Mouse (Mus musculus) adrenal gland, postnatal 25 days (tissue): ENCODE measurements at regions not wholly inside any gene's neighbourhood (a gene's known extent, or its start where the extent isn't known, plus 50 kb on each side); places are given as distances from the start of the nearest gene placed in this dataset.

Experiments used
- DNase-seq: peaks from one replicate; pipeline ENCODE4 v3.0.0; 2021; ENCODE audit warnings: mixed read lengths

DNA sequence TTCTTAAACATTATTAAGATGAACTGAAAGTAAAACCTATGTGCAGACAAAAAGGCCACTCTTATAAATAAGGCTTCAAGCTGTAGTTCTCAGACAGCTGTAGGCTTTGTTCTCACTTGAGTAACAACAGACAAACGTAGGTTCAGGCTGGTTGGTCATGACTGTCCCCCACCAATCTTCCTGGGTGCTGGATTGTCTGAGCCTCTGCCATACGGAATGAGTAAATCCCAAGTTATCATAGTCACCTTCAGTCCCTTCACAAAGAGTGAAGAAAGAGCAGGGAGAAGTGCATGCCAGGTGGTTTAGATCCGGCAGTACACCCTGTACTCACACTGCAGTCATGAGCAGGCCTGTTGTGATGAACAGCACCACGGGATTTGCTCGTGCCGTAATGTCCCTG is 69.0 kb upstream of the Fndc3a start:
- no peak for DNase-seq

DNA sequence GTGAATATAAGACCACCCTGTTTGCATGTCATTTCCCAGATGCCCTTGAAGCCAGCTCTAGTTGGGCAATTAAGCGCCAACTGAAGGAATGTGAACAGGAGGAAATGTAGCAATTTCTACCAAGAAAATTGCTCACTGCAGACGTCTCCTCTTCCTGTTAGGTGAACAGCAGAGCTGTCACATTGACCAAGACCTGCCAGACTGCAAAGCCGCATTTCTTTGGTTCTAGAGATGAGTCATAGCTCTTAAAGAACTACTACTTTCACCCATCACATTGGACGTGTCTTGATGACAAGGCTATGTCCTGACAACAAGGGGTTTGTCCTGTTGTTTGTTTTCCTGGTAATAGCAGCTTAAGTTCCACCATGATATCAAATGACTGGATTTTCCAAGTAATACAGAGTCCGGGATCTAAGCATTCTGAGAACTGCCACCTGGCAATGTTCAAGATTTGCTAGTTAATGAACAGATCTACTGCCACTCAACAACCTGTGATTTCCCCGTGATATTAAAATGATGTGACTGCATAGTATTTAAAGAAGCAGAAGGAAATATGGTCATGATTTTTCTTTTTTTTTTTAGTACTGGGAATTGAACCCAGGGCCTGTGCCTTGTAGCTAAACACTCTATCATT is 68.2 kb upstream of the Fndc3a start:
- DNase-seq: no peak

DNA sequence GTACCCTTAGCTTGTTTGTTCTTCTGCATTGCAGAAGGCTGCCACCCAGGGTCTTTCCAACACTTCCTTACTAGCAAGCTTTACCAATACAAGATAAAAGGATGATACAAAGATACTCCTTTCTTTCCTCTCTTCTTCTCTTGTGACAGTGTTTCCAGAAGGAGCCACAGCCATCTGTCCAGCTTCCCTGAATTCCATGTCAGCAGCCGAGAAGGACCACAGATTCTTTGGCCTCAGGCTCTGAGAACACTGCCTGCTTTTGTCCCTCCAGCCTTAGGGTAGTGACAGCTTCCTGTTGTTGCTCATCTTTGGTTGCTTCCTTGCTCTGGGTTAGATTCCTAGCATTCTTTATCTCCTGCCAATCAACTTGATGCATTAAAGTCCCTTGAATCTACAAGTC is 60.4 kb upstream of the Fndc3a start:
- no peak for DNase-seq

DNA sequence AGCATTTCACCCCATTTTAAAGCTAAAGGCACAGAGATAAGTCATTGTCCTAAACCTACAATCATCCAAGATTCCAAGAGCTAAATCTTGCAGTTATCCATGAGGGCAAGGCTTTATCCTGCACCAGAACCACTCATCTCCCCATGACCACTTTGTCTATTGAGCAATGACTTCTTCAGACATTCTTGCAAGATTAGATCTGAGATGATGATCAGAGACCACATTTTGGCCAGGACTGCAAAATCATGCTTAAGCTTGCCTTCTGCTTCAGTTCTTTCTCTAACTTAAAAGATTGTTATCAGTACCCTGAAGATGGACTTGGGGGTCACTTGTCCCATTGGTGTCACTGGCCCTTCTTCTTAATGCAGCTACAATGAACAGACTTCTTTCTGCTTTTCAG is 50.3 kb upstream of the Fndc3a start:
- no peak for DNase-seq
